Mouse (Mus musculus) hindbrain, embryonic 11.5 days (tissue): Measurements from ENCODE around the gene Glycam1. TPM values are rescaled to one million over a fixed set of nuclear protein-coding genes. Genes with fewer than 3 reads are reported as not detected.
A peak's percentile ranks its signal among the peaks of the same experiment; 100 is the strongest.

Source experiments
- ATAC-seq: fragments of 200-750 bp; cut with Nextera tagmentation; 2 replicates; pipeline ENCODE4 v1.8.0; 2017; ENCODE audit warnings: mild to moderate bottlenecking, moderate TSS enrichment, moderate library complexity; ENCODE audit not compliant: low FRiP score
- DNase-seq: peaks from one replicate; pipeline ENCODE4 v3.0.0-alpha.2; 2015; ENCODE audit warnings: low spot score
- H3K27ac ChIP-seq: fragments of 300-500 bp; sonication (generic); 2 replicates; pipeline ENCODE4 v1.5.1; 2014; ENCODE audit warnings: mild to moderate bottlenecking, low read depth, low read length
- H3K27me3 ChIP-seq: fragments of 300-500 bp; sonication (generic); 2 replicates; pipeline ENCODE4 v1.6.1; 2014; ENCODE audit warnings: mild to moderate bottlenecking, low read length, moderate library complexity, mixed read lengths; ENCODE audit not compliant: control insufficient read depth, insufficient read depth
- H3K36me3 ChIP-seq: fragments of 300-500 bp; sonication (generic); 2 replicates; pipeline ENCODE4 v1.6.1; 2014; ENCODE audit warnings: mild to moderate bottlenecking, low read length, moderate library complexity, mixed read lengths; ENCODE audit not compliant: control insufficient read depth, insufficient read depth
- H3K4me1 ChIP-seq: fragments of 300-500 bp; sonication (generic); replicated peaks from 2 replicates; pipeline ENCODE4 v1.6.1; 2014; ENCODE audit warnings: low read length, mixed read lengths; ENCODE audit not compliant: control insufficient read depth, insufficient read depth
- H3K4me2 ChIP-seq: fragments of 300-500 bp; sonication (generic); replicated peaks from 2 replicates; pipeline ENCODE4 v1.6.1; 2014; ENCODE audit warnings: mild to moderate bottlenecking, low read depth, low read length
- H3K4me3 ChIP-seq: fragments of 300-500 bp; sonication (generic); 2 replicates; pipeline ENCODE4 v1.5.1; 2014; ENCODE audit warnings: low read depth, low read length
- H3K9ac ChIP-seq: fragments of 300-500 bp; sonication (generic); 2 replicates; pipeline ENCODE4 v1.6.1; 2014; ENCODE audit warnings: low read depth, low read length
- H3K9me3 ChIP-seq: fragments of 300-500 bp; sonication (generic); 2 replicates; pipeline ENCODE4 v1.6.1; 2016; ENCODE audit warnings: low read length; ENCODE audit not compliant: control insufficient read depth
- WGBS: fragments of 180-500 bp; shearing (Covaris S2); extraction: QIAGEN DNeasy Blood & Tissue Kit; methylation state at CpG from one replicate; pipeline ENCODE4 v1.1.7; 2014; 5-methylcytosine and 5-hydroxymethylcytosine counted together
- polyA plus RNA-seq: library from polyadenylated mRNA; unstranded; fragments of >200 nt; fragmentation: Nextera tagmentation; extraction: Ambion mirVana; gene quantifications from 2 replicates; pipeline ENCODE4 v1.2.1, GENCODE M21; 2014

Gene Glycam1
- polyA plus RNA-seq, 1 experiment from 2014 or later: not detected

DNA sequence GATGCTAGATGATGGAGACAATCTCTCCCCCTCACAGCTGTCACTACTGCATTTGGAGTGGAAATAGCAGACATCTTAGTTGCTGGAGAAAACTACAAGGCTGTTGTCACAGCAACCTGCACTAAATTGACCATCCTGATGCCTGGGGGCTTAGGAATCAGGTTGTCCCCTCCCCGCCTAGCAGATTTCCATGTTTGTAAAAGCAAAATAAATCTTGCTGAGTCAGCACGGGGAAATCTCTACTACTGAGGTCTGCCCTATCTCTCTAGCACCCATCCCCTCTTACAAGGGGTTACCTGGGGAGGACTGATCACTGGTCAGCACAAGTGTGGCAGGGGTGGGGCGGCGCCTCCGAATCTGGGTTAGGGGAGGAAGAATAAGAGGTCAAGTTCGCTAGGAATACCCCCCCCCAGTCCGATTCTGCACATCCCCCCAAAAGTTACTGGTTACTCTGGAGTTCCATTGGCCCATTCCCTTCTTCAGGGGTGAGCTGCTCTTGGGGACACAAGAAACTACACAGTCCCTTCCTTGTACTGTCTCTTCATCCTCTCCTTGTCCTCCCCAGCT lies 30.7 kb downstream of the Glycam1 start:
- Histone ChIP-seq H3K4me1 (no peaks in the 10 kb centered on the region), H3K36me3 (no peaks in the 10 kb centered on the region), H3K4me2 (no peak overlapping the region), H3K4me3 (no peak overlapping the region), H3K27ac (no peak overlapping the region), H3K27me3 (no peaks in the 10 kb centered on the region; the same call in 1 of the 2 replicates), H3K9ac (no peak overlapping the region), H3K9me3 (no peaks in the 10 kb centered on the region)
- WGBS: 90% methylated on average over 7 of the region's 7 CpGs
- ATAC-seq: no peak
- no peak for DNase-seq

GRCm38 (mm10) chr15:103530372-103530771 lies 34.5 kb downstream of the Glycam1 start:
- Histone ChIP-seq H3K4me3 (no peak overlapping the region), H3K4me2 (no peak overlapping the region), H3K27ac (0 out of 2 replicates have a peak overlapping the region, but pooled peaks have one; percentile 7), H3K9me3 (no peaks in the 10 kb centered on the region), H3K9ac (no peak overlapping the region), H3K36me3 (no peaks in the 10 kb centered on the region; the same call in 1 of the 2 replicates), H3K27me3 (no peaks in the 10 kb centered on the region), H3K4me1 (no peaks in the 10 kb centered on the region)
- DNase-seq: peak; percentile 87
- peak; percentile 65 for ATAC-seq
- WGBS: 7% methylated on average over 5 of the region's 5 CpGs

- peak; percentile 44 for DNase-seq
- 47% methylated on average over 3 of the region's 3 CpGs for WGBS
- no peaks in the 10 kb centered on the region; the same call in 1 of the 2 replicates for H3K36me3 ChIP-seq
Observed at GRCm38 (mm10) chr15:103523156-103523555, 41.7 kb downstream of the Glycam1 start.

DNA sequence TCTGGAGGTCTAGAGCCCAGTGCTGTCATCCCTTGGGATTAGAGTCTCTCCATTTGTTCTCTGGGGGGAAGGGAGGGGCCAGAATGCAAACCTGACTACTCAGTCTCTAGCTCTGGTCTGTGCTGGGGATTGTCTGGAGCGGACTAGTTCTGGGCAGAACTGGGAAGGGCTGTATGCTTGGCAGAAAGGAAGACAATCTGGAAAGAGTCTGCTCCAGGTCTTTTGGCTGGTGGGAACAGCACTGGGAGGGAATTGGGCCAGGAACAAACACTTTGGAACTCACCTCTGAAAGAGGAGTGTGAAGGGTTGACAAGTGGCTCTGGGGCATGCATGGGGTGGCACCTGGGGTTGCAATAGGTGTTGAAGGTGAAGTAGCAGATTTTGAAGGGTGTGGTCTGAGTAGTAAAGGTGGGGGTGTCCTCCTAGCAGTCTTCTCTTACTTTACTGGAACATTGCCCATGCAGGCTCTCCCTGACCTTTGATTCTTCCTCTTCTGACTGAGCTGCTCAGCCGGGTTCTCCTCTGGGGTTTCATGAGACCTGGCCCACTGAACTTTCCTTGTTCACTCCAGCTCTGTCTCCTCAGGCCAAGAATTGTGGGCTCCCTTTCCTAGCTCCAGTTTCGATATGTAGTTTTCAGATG lies 42.3 kb downstream of the Glycam1 start:
- Histone ChIP-seq H3K9ac (no peak overlapping the region), H3K27ac (no peak overlapping the region), H3K4me3 (no peak overlapping the region), H3K4me2 (no peak overlapping the region), H3K27me3 (no peaks in the 10 kb centered on the region), H3K4me1 (peaks cover 10% of the 10 kb centered on the region), H3K9me3 (no peaks in the 10 kb centered on the region), H3K36me3 (no peaks in the 10 kb centered on the region; the same call in 1 of the 2 replicates)
- DNase-seq: no peak
- ATAC-seq: no peak
- 74% methylated on average over 3 of the region's 3 CpGs for WGBS

More at GRCm38 (mm10) chr15:103523156-103523555, 41.7 kb downstream of the Glycam1 start:
- no peak overlapping the region for H3K27ac ChIP-seq
- no peak overlapping the region for H3K9ac ChIP-seq
- peaks cover 10% of the 10 kb centered on the region for H3K4me1 ChIP-seq
- H3K4me2 ChIP-seq: no peak overlapping the region
- no peak overlapping the region for H3K4me3 ChIP-seq
- no peak for ATAC-seq
- no peaks in the 10 kb centered on the region for H3K27me3 ChIP-seq
- H3K9me3 ChIP-seq: no peaks in the 10 kb centered on the region

GRCm38 (mm10) chr15:103519386-103520378 lies 45.2 kb downstream of the Glycam1 start:
- Histone ChIP-seq H3K36me3 (no peaks in the 10 kb centered on the region; the same call in 1 of the 2 replicates), H3K4me3 (no peak overlapping the region), H3K9me3 (no peaks in the 10 kb centered on the region), H3K27me3 (no peaks in the 10 kb centered on the region), H3K4me2 (peak overlapping the region; percentile 23), H3K4me1 (peaks cover 18% of the 10 kb centered on the region), H3K9ac (peak overlapping the region; percentile 55), H3K27ac (peak overlapping the region; percentile 97)
- ATAC-seq (peak; percentile 86), DNase-seq (peak; percentile 80)
- 16% methylated on average over 4 of the region's 4 CpGs for WGBS

GRCm38 (mm10) chr15:103518600-103519385 lies 46.1 kb downstream of the Glycam1 start:
- H3K9ac ChIP-seq: peak overlapping the region; percentile 55
- H3K4me1 ChIP-seq: peaks cover 18% of the 10 kb centered on the region
- H3K27me3 ChIP-seq: no peaks in the 10 kb centered on the region
- 3% methylated on average over 5 of the region's 5 CpGs for WGBS
- H3K36me3 ChIP-seq: no peaks in the 10 kb centered on the region
- H3K27ac ChIP-seq: peak overlapping the region; percentile 97
- H3K4me3 ChIP-seq: no peak overlapping the region
- peak overlapping the region; percentile 28 for H3K4me2 ChIP-seq
- DNase-seq (peak; percentile 76), ATAC-seq (peak; percentile 75)
- H3K9me3 ChIP-seq: no peaks in the 10 kb centered on the region

DNA sequence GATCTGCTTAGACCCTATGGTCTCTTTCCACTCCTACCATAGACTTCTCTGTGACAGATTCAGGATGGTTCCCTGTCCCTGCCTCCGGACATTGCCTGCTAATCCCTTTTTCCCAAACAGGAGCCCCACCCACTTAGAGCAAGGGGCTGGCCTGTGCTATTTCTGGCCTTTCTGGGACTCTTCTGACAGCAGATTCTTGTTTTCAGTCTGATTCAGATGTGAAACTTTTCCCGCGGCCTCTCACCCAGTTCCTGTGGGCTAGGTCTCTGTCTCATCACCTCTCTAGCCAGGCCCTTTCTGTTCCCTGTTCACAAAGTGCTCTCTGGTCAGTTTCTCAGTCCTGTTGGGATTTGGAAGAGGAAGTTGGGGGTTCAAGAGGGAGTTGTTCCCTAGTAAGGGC lies 50.0 kb downstream of the Glycam1 start:
- H3K4me1 ChIP-seq: peaks cover 20% of the 10 kb centered on the region
- no peaks in the 10 kb centered on the region for H3K27me3 ChIP-seq
- WGBS: 44% methylated on average over 3 of the region's 3 CpGs
- no peaks in the 10 kb centered on the region for H3K36me3 ChIP-seq
- H3K4me3 ChIP-seq: no peak overlapping the region
- no peaks in the 10 kb centered on the region for H3K9me3 ChIP-seq
- peak overlapping the region; percentile 7; the same call in 1 of the 2 replicates for H3K9ac ChIP-seq
- ATAC-seq (no peak), DNase-seq (no peak)
- H3K4me2 ChIP-seq: peak overlapping the region; percentile 34
- peak overlapping the region; percentile 6; the same call in 1 of the 2 replicates for H3K27ac ChIP-seq

DNA sequence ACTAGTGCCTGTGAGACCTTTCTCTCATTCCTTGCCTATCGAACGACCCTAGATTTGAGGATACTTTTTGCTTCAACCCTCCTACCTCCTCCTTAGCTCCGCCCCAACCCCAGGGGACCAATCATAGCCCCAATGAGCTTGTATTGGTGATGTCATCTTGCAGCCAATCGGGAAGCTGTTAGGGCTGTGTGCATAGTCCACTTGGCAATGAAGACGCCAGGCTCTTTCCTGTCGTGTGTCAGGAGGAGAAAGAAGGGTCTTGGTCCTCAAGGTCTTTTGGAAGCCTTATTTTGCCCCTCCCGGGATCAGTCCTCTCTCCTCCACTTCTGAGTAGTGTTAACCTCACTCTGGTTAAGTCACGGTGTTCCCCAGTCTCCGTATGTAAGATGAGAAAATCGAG lies 50.8 kb downstream of the Glycam1 start:
- Histone ChIP-seq H3K4me1 (peaks cover 15% of the 10 kb centered on the region), H3K9me3 (no peaks in the 10 kb centered on the region), H3K4me2 (peak overlapping the region; percentile 39), H3K27ac (peak overlapping the region; percentile 18; the same call in 1 of the 2 replicates), H3K27me3 (no peaks in the 10 kb centered on the region), H3K36me3 (no peaks in the 10 kb centered on the region), H3K9ac (peak overlapping the region; percentile 44; the same call in 1 of the 2 replicates), H3K4me3 (peak overlapping the region; percentile 24; the same call in 1 of the 2 replicates)
- DNase-seq (peak; percentile 91), ATAC-seq (peak; percentile 89)
- WGBS: 4% methylated on average over 10 of the region's 10 CpGs
